Mouse (Mus musculus): ENCODE measurements around the gene Trmt10a.
A peak's percentile ranks its signal among the peaks of the same experiment; 100 is the strongest.

Gene Trmt10a

GRCm38 (mm10) chr3:138143315-138144059 lies at the start of gene Trmt10a:
Gene Trmt10a (plus strand): TSS chr3:138143448.
- DNase-seq (ENCODE audit: low read depth), result peak; percentile 94

- DNase-seq (ENCODE audit: low read depth), result no peak
These were observed 47.9 kb upstream of the Trmt10a start for GRCm38 (mm10) chr3:138095301-138095700.

GRCm38 (mm10) chr3:138095718-138096117 lies 47.5 kb upstream of the Trmt10a start:
- DNase-seq (ENCODE audit: low read depth), result no peak

- no peak for DNase-seq (ENCODE audit: low read depth)
These were observed 46.8 kb upstream of the Trmt10a start for GRCm38 (mm10) chr3:138096263-138097028.

GRCm38 (mm10) chr3:138097718-138098117 lies 45.5 kb upstream of the Trmt10a start:
- no peak for DNase-seq (ENCODE audit: low read depth)

- no peak for DNase-seq (ENCODE audit: low read depth)
These were observed 41.3 kb upstream of the Trmt10a start for GRCm38 (mm10) chr3:138101936-138102335.

- DNase-seq (ENCODE audit: low read depth), result no peak
These were observed 39.6 kb upstream of the Trmt10a start for GRCm38 (mm10) chr3:138103690-138104089.

GRCm38 (mm10) chr3:138105056-138105455 lies 38.2 kb upstream of the Trmt10a start:
- DNase-seq (ENCODE audit: low read depth), result no peak

GRCm38 (mm10) chr3:138106887-138107286 lies 36.4 kb upstream of the Trmt10a start:
- no peak for DNase-seq (ENCODE audit: low read depth)

- no peak for DNase-seq (ENCODE audit: low read depth)
These were observed 32.1 kb upstream of the Trmt10a start for GRCm38 (mm10) chr3:138110910-138111782.

GRCm38 (mm10) chr3:138114106-138114505 lies 29.1 kb upstream of the Trmt10a start:
- DNase-seq (ENCODE audit: low read depth), result no peak

- DNase-seq (ENCODE audit: low read depth), result no peak
These were observed 26.4 kb upstream of the Trmt10a start for GRCm38 (mm10) chr3:138116871-138117270.

- DNase-seq (ENCODE audit: low read depth), result no peak
These were observed 24.9 kb upstream of the Trmt10a start for GRCm38 (mm10) chr3:138118392-138118791.

GRCm38 (mm10) chr3:138118831-138119230 lies 24.4 kb upstream of the Trmt10a start:
- no peak for DNase-seq (ENCODE audit: low read depth)

- no peak for DNase-seq (ENCODE audit: low read depth)
These were observed 23.7 kb upstream of the Trmt10a start for GRCm38 (mm10) chr3:138119444-138120105.

- DNase-seq (ENCODE audit: low read depth), result no peak
These were observed 21.8 kb upstream of the Trmt10a start for GRCm38 (mm10) chr3:138121461-138121860.

- no peak for DNase-seq (ENCODE audit: low read depth)
These were observed 19.4 kb upstream of the Trmt10a start for GRCm38 (mm10) chr3:138123842-138124241.

GRCm38 (mm10) chr3:138129110-138129509 lies 14.1 kb upstream of the Trmt10a start:
- no peak for DNase-seq (ENCODE audit: low read depth)

- no peak for DNase-seq (ENCODE audit: low read depth)
These were observed 12.6 kb upstream of the Trmt10a start for GRCm38 (mm10) chr3:138130692-138131091.

- no peak for DNase-seq (ENCODE audit: low read depth)
These were observed 12.1 kb upstream of the Trmt10a start for GRCm38 (mm10) chr3:138131168-138131567.

- DNase-seq (ENCODE audit: low read depth), result no peak
These were observed 9.8 kb upstream of the Trmt10a start for GRCm38 (mm10) chr3:138133463-138133862.

- no peak for DNase-seq (ENCODE audit: low read depth)
These were observed 9.3 kb upstream of the Trmt10a start for GRCm38 (mm10) chr3:138133916-138134315.
